Mouse (Mus musculus) forebrain, embryonic 15.5 days (tissue): Measurements from ENCODE around the gene Brsk1. TPM values are rescaled to one million over a fixed set of nuclear protein-coding genes. Genes with fewer than 3 reads are reported as not detected.

Experiments used
- ATAC-seq: fragments of 200-750 bp; cut with Nextera tagmentation; replicated peaks from 2 replicates; pipeline ENCODE4 v1.8.0; 2017; ENCODE audit warnings: mild to moderate bottlenecking, moderate TSS enrichment, moderate library complexity
- H3K27ac ChIP-seq: fragments of 300-500 bp; sonication (generic); replicated peaks from 2 replicates; pipeline ENCODE4 v1.5.1; 2015; ENCODE audit warnings: mild to moderate bottlenecking, inconsistent platforms
- H3K27me3 ChIP-seq: fragments of 300-500 bp; sonication (generic); 2 replicates; pipeline ENCODE4 v1.6.1; 2015; ENCODE audit warnings: inconsistent platforms
- H3K36me3 ChIP-seq: fragments of 300-500 bp; sonication (generic); 2 replicates; pipeline ENCODE4 v1.6.1; 2015; ENCODE audit warnings: mild to moderate bottlenecking, inconsistent platforms
- H3K4me1 ChIP-seq: fragments of 300-500 bp; sonication (generic); 2 replicates; pipeline ENCODE4 v1.6.1; 2015; ENCODE audit warnings: inconsistent platforms
- H3K4me2 ChIP-seq: fragments of 300-500 bp; sonication (generic); replicated peaks from 2 replicates; pipeline ENCODE4 v1.6.1; 2015; ENCODE audit warnings: mild to moderate bottlenecking, inconsistent platforms
- H3K4me3 ChIP-seq: fragments of 300-500 bp; sonication (generic); 2 replicates; pipeline ENCODE4 v1.5.1; 2015; ENCODE audit warnings: mild to moderate bottlenecking, inconsistent platforms
- H3K9ac ChIP-seq: fragments of 300-500 bp; sonication (generic); replicated peaks from 2 replicates; pipeline ENCODE4 v1.6.1; 2015; ENCODE audit warnings: mild to moderate bottlenecking, inconsistent platforms
- H3K9me3 ChIP-seq: fragments of 300-500 bp; sonication (generic); 2 replicates; pipeline ENCODE4 v1.6.1; 2016; ENCODE audit warnings: inconsistent platforms
- WGBS: fragments of 180-500 bp; shearing (Covaris S2); methylation state at CpG from one replicate; pipeline ENCODE4 v1.1.7; 2015; ENCODE audit warnings: mixed read lengths; 5-methylcytosine and 5-hydroxymethylcytosine counted together
- polyA plus RNA-seq: library from polyadenylated mRNA; unstranded; fragments of >200 nt; fragmentation: Nextera tagmentation; extraction: Ambion mirVana; gene quantifications from 2 replicates; pipeline ENCODE4 v1.2.1, GENCODE M21; 2015

Gene Brsk1
- polyA plus RNA-seq, 1 experiment from 2014 or later: 7.9 TPM

- Histone ChIP-seq H3K27ac (no peak overlapping the region), H3K4me3 (no peak overlapping the region), H3K9ac (no peak overlapping the region), H3K36me3 (peaks cover 3% of the 10 kb centered on the region; the same call in 1 of the 2 replicates), H3K4me1 (peaks cover 51% of the 10 kb centered on the region), H3K27me3 (no peaks in the 10 kb centered on the region), H3K9me3 (no peaks in the 10 kb centered on the region), H3K4me2 (no peak overlapping the region)
- no peak for ATAC-seq
- 88% methylated on average over 1 of the region's 1 CpGs for WGBS
Measured at GRCm38 (mm10) chr7:4655916-4656315, 34.5 kb upstream of the Brsk1 start.

GRCm38 (mm10) chr7:4656818-4657217, 33.6 kb upstream of the Brsk1 start:
- Histone ChIP-seq H3K9me3 (no peaks in the 10 kb centered on the region), H3K4me1 (peaks cover 51% of the 10 kb centered on the region), H3K27me3 (no peaks in the 10 kb centered on the region), H3K4me3 (peak overlapping the region; percentile 82; the same call in 1 of the 2 replicates), H3K9ac (peak overlapping the region; percentile 92; the same call in 1 of the 2 replicates), H3K4me2 (peak overlapping the region; percentile 67), H3K27ac (no peak overlapping the region), H3K36me3 (peaks cover 3% of the 10 kb centered on the region; the same call in 1 of the 2 replicates)
- ATAC-seq: no peak
- 73% methylated on average over 1 of the region's 1 CpGs for whole genome bisulfite sequencing

GRCm38 (mm10) chr7:4657521-4658127, 32.8 kb upstream of the Brsk1 start:
- peaks cover 51% of the 10 kb centered on the region for H3K4me1 ChIP-seq

DNA sequence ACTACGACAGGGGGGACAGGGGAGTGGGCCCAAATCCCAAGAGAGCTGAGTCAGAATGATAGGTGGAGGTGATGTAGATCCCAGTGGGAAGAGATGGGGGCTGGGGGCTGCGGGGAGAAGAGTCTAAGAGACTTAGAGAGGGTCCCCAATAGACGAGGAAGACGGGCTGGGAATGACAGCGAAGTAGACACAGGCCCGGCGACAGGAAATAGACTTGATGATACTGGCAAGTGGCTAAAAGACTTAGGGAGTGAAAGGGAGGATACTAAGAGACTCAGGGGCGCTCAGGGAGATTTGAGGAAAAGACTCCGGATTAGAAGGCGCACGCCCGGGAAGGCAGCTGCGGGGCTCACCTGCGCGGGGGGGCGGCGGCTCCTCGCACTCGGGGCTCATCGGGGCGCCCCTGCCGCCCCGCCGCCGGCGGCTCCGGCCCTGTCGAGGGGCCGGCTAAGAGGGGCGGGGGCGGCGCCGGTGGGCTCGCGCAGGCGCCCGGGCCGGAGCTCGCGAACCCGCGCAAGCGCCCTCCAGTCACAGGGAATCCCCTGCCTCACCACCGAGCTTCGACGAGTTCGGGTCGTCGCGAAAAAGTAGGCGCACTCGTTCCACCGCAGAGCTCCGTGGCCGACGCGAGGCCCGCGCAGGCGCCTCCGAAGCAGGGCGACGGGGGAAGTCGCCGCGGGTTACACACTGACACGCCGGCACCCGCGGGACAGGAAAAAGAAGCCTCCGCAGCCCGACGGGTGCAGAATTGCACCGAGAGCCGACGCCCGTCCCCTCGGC, 32.1 kb upstream of the Brsk1 start:
- ATAC-seq: peak; percentile 76
- Histone ChIP-seq H3K36me3 (peaks cover 9% of the 10 kb centered on the region), H3K27me3 (no peaks in the 10 kb centered on the region), H3K9ac (peak overlapping the region; percentile 92), H3K9me3 (no peaks in the 10 kb centered on the region), H3K4me3 (peak overlapping the region; percentile 82), H3K27ac (peak overlapping the region; percentile 96), H3K4me1 (peaks cover 50% of the 10 kb centered on the region), H3K4me2 (peak overlapping the region; percentile 67)
- WGBS: under 1% methylated on average over 76 of the region's 78 CpGs

More at GRCm38 (mm10) chr7:4657521-4658127, 32.8 kb upstream of the Brsk1 start:
- Histone ChIP-seq H3K4me2 (peak overlapping the region; percentile 67), H3K9ac (peak overlapping the region; percentile 92), H3K9me3 (no peaks in the 10 kb centered on the region), H3K4me3 (peak overlapping the region; percentile 82), H3K27ac (no peak overlapping the region), H3K36me3 (peaks cover 7% of the 10 kb centered on the region; the same call in 1 of the 2 replicates), H3K27me3 (no peaks in the 10 kb centered on the region)
- no peak for ATAC-seq
- 57% methylated on average over 9 of the region's 9 CpGs for WGBS

GRCm38 (mm10) chr7:4658912-4659551, 31.4 kb upstream of the Brsk1 start, which contains the start of gene Ppp6r1:
Ppp6r1 (minus strand) TSS chr7:4659019.
- Histone ChIP-seq H3K4me2 (peak within 1 kb of the TSS; percentile 67), H3K4me1 (peaks cover 47% of the 10 kb centered on the region), H3K27ac (peak within 1 kb of the TSS; percentile 96), H3K36me3 (peaks cover 9% of the 10 kb centered on the region), H3K27me3 (no peaks in the 10 kb centered on the region), H3K9me3 (no peaks in the 10 kb centered on the region), H3K9ac (peak within 1 kb of the TSS; percentile 92), H3K4me3 (peak within 1 kb of the TSS; percentile 82)
- ATAC-seq: peak; percentile 97
- 0% methylated on average over 54 of the region's 54 CpGs for WGBS

DNA sequence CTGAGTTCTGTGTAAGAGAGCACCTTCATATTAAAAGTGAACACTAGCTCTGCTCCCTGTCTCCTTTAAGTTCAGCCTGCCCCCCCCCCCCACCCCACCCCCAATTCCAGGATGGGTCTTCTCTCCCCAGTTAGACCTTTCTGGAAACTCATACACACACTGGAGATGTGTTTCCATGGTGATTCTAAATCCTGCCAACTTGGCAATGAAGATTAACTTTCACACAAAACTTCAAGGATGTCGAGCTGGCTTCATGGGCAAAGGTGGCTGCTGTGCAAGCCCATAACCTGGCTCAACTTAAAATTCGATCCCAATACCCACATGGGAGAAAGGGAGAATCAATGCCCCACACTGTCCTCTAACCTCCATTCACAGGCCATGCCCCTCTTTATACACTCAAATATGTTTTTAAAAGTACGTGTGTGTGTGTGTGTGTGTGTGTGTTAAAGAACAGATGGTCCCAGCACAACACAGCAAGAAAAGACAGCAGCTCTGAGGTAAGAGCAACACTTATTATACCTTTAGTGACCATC, 30.4 kb upstream of the Brsk1 start:
- ATAC-seq: no peak
- H3K4me2 ChIP-seq: peak overlapping the region; percentile 67
- H3K36me3 ChIP-seq: peaks cover 13% of the 10 kb centered on the region
- peak overlapping the region; percentile 82 for H3K4me3 ChIP-seq
- no peaks in the 10 kb centered on the region for H3K27me3 ChIP-seq
- H3K9me3 ChIP-seq: no peaks in the 10 kb centered on the region
- 29% methylated on average over 3 of the region's 3 CpGs for WGBS
- H3K4me1 ChIP-seq: peaks cover 41% of the 10 kb centered on the region
- peak overlapping the region; percentile 96 for H3K27ac ChIP-seq
- peak overlapping the region; percentile 64 for H3K9ac ChIP-seq

DNA sequence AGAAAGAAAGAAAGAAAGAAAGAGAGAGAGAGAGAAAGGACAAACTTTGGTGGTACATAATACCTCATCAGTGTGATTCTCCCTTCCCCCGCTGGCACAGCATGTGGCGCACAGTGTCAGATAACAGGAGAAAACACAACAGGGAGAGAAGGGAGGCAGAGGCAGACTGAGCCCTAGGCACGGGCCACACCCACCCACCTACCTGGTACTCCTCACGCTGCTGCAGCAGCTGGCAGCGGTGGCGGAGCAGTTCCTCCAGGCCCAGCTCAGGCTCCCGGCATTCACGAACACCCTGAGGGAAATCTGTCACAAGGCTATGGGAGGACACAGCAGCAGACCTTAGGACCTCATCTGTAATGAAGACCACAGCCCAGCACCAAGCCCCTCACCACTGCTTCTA, 27.2 kb upstream of the Brsk1 start:
- H3K27ac ChIP-seq: no peak overlapping the region
- no peak overlapping the region for H3K4me2 ChIP-seq
- H3K36me3 ChIP-seq: peaks cover 31% of the 10 kb centered on the region
- peaks cover 15% of the 10 kb centered on the region for H3K4me1 ChIP-seq
- ATAC-seq: no peak
- no peaks in the 10 kb centered on the region for H3K27me3 ChIP-seq
- H3K9me3 ChIP-seq: no peaks in the 10 kb centered on the region
- H3K4me3 ChIP-seq: no peak overlapping the region
- no peak overlapping the region for H3K9ac ChIP-seq
- WGBS: 77% methylated on average over 8 of the region's 8 CpGs

GRCm38 (mm10) chr7:4663742-4664141, 26.7 kb upstream of the Brsk1 start:
- H3K9me3 ChIP-seq: no peaks in the 10 kb centered on the region
- peaks cover 15% of the 10 kb centered on the region for H3K4me1 ChIP-seq
- ATAC-seq: no peak
- H3K27me3 ChIP-seq: no peaks in the 10 kb centered on the region
- WGBS: 94% methylated on average over 2 of the region's 2 CpGs
- H3K4me3 ChIP-seq: no peak overlapping the region
- H3K36me3 ChIP-seq: peaks cover 37% of the 10 kb centered on the region
- no peak overlapping the region for H3K27ac ChIP-seq
- H3K9ac ChIP-seq: no peak overlapping the region
- no peak overlapping the region for H3K4me2 ChIP-seq

- Histone ChIP-seq H3K9ac (no peak overlapping the region), H3K4me2 (no peak overlapping the region), H3K9me3 (no peaks in the 10 kb centered on the region), H3K4me1 (no peaks in the 10 kb centered on the region), H3K4me3 (no peak overlapping the region), H3K27me3 (no peaks in the 10 kb centered on the region), H3K27ac (no peak overlapping the region), H3K36me3 (peaks cover 52% of the 10 kb centered on the region)
- whole genome bisulfite sequencing: 96% methylated on average over 5 of the region's 5 CpGs
- ATAC-seq: no peak
Measured at GRCm38 (mm10) chr7:4666871-4667270, 23.5 kb upstream of the Brsk1 start.

DNA sequence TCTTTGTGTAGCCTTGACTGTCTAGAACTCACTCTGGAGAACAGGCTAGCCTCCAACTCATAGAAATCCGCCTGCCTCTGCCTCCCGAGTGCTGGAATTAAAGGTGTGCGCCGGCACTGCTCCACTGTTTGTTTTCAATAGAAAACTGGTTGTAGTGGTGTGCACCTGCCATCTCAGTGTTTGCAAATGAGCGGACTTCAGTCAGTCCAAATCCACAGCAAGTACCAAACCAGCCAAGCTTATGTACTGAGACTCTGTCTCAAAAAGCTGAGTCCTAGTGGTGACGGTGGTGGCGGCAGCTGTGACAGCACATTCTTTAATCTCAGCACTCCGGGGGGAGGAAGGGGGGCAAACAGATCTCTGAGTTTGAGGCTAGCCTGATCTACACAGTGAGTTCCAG, 21.9 kb upstream of the Brsk1 start:
- Histone ChIP-seq H3K4me3 (no peak overlapping the region), H3K4me1 (no peaks in the 10 kb centered on the region), H3K27ac (no peak overlapping the region), H3K36me3 (peaks cover 51% of the 10 kb centered on the region), H3K9ac (no peak overlapping the region), H3K4me2 (no peak overlapping the region), H3K27me3 (no peaks in the 10 kb centered on the region), H3K9me3 (no peaks in the 10 kb centered on the region)
- 93% methylated on average over 8 of the region's 8 CpGs for WGBS
- ATAC-seq: no peak

DNA sequence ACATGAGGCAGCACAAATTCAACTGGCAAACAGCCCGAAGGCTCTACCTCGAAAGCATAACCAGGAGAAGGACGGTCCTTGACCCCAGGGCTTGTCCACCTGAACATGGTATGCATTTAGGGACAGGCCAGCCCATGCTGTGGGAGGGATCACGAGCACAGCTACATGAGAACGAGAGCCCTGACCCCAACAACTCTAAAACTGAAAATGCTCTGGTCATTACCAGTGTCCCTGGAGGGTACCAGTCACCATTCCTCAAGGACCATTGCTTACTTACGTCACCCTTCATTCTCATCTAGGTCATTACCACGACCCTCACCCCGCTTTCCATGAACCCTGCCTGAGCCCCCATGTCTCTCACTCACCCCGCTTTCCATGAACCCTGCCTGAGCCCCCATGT, 21.2 kb upstream of the Brsk1 start:
- H3K4me1 ChIP-seq: no peaks in the 10 kb centered on the region
- ATAC-seq: no peak
- H3K9ac ChIP-seq: no peak overlapping the region
- no peak overlapping the region for H3K27ac ChIP-seq
- H3K4me3 ChIP-seq: no peak overlapping the region
- H3K36me3 ChIP-seq: peaks cover 54% of the 10 kb centered on the region
- no peaks in the 10 kb centered on the region for H3K9me3 ChIP-seq
- no peak overlapping the region for H3K4me2 ChIP-seq
- no peaks in the 10 kb centered on the region for H3K27me3 ChIP-seq
- WGBS: 95% methylated on average over 9 of the region's 9 CpGs
